Mouse (Mus musculus) heart, adult 2 months (tissue): Measurements from ENCODE around the gene Pitpnb.

ENCODE experiments used
- CTCF ChIP-seq: fragments of 200-600 bp; IDR thresholded peaks from 2 replicates; pipeline ENCODE4 v1.8.1; 2022; ENCODE audit warnings: antibody characterized with exemption, mild to moderate bottlenecking, moderate library complexity
- EP300 ChIP-seq: fragments of 200-500 bp; IDR thresholded peaks from 2 replicates; pipeline ENCODE4 v1.6.1; 2011; ENCODE audit warnings: low read depth, low read length, control low read depth; ENCODE audit not compliant: insufficient read depth
- POLR2A ChIP-seq: fragments of 200-500 bp; IDR thresholded peaks from 2 replicates; pipeline ENCODE4 v1.6.1; 2011; ENCODE audit warnings: mild to moderate bottlenecking, low read depth, low read length, control low read depth; ENCODE audit not compliant: insufficient read depth

DNA sequence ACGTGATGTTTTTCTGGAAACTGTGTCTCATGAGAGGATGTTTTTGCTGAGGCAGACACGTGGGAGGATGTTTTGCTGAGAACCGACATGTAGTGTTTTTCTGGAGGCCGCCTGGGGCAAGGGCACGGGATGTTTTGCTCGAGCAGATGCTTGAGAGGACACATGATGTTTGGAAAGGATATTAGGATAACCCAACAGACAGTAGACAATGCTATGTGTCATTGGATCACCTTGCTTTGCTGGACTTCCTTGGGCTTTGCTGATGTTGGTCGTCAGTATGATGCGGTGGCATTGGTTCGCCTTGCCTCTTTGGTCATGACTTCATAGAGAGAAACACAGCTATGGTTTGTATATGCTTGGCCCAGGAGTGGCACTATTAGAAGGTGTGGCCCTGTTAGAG is 16.7 kb upstream of the Pitpnb start:
- TF ChIP-seq POLR2A (no peak), EP300 (no peak), CTCF (no peak)
